Mouse (Mus musculus): ENCODE results near the gene Mocs1.

DNA sequence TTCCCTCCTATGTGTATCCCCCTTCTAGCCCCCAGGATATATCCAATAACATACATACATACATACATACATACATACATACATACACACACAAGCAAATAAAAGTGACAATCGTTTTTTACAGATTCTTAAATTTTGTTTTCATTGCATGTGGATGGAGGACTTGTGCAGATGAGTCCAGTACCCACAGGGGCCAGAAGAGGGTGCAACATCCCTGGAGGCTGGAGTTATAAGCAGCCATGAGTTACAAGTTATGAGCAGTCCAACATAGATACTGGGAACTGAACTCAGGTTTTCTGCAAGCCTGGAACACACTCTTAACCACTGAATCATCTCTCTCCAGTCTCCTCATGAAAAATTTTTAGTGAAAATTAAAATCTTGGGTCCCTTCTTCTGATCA, 33.3 kb upstream of the Mocs1 start:
- TF ChIP-seq CTCF (conservative IDR thresholded peaks at IDR 0.05; ENCODE audit: low read length), result peak; percentile 31; the same call in 1 of the 2 replicates
- TF ChIP-seq NANOG (IDR thresholded peaks at IDR 0.05; ENCODE audit: borderline replicate concordance, low read length), result no peak
- no peak for TF ChIP-seq POU5F1 (IDR thresholded peaks at IDR 0.05; ENCODE audit: borderline replicate concordance, low read length)
